Comparison of ENCODE assay signal across 28 mouse cellular contexts in genomic region chr1:120741091-120741740, GRCm38 (mm10).
DNase-seq lines count a peak whose midpoint lies in the region; ATAC-seq and TF ChIP-seq lines count a peak whose summit lies in the region.
"Had no signal": no experiment of that assay in that cellular context is flagged by ENCODE, and none has a peak within 500 bp of the region (broad histone marks: within the 10 kb centered on the region; RNA-seq: fewer than 3 reads in every experiment).

No protein-coding gene starts in this region.

- WGBS in embryonic facial prominence, embryonic 11.5 days = 49% methylated on average over 16 of the region's 16 CpGs
- 21% methylated on average over 15 of the region's 16 CpGs for WGBS in limb, embryonic 14.5 days
- 86% methylated on average over 16 of the region's 16 CpGs for WGBS in midbrain, embryonic 13.5 days

- no peaks in the 10 kb centered on the region for H3K4me1 ChIP-seq in megakaryocyte, embryonic 14.5 days
- H3K4me1 ChIP-seq in embryonic facial prominence, embryonic 11.5 days (ENCODE audit: control insufficient read depth, insufficient read depth, low read length) = no peaks in the 10 kb centered on the region
- peaks cover 7% of the 10 kb centered on the region for H3K4me1 ChIP-seq in limb, embryonic 14.5 days (ENCODE audit: control insufficient read depth, insufficient read depth, low read length)
- no peaks in the 10 kb centered on the region for H3K4me1 ChIP-seq in midbrain, embryonic 13.5 days (replicated peaks)
- H3K4me1 ChIP-seq: forebrain, embryonic 15.5 days; midbrain, embryonic 12.5 days had no signal

- no peaks in the 10 kb centered on the region for H3K36me3 ChIP-seq in megakaryocyte, embryonic 14.5 days (replicated peaks; ENCODE audit: low read length)
- no peaks in the 10 kb centered on the region for H3K36me3 ChIP-seq in embryonic facial prominence, embryonic 11.5 days (replicated peaks; ENCODE audit: control insufficient read depth, insufficient read depth, low read depth, low read length)
- H3K36me3 ChIP-seq in limb, embryonic 14.5 days (ENCODE audit: control insufficient read depth, insufficient read depth, low read length) = no peaks in the 10 kb centered on the region
- H3K36me3 ChIP-seq in midbrain, embryonic 13.5 days = no peaks in the 10 kb centered on the region
- H3K36me3 ChIP-seq: embryonic facial prominence, embryonic 12.5 days; forebrain, embryonic 10.5 days; forebrain, embryonic 15.5 days; heart, embryonic 13.5 days; midbrain, embryonic 12.5 days had no signal

- H3K27ac ChIP-seq in embryonic facial prominence, embryonic 11.5 days (replicated peaks; ENCODE audit: low read depth, low read length) = no peak overlapping the region
- H3K27ac ChIP-seq in limb, embryonic 14.5 days (replicated peaks; ENCODE audit: low read depth, low read length) = no peak overlapping the region
- H3K27ac ChIP-seq in midbrain, embryonic 13.5 days = no peak overlapping the region
- H3K27ac ChIP-seq: embryonic facial prominence, embryonic 12.5 days; forebrain, embryonic 10.5 days; forebrain, embryonic 15.5 days; heart, embryonic 13.5 days; liver, embryonic 14.5 days; midbrain, embryonic 12.5 days had no signal

- peak overlapping the region; percentile 14 for H3K4me3 ChIP-seq in megakaryocyte, embryonic 14.5 days (replicated peaks)
- H3K4me3 ChIP-seq in embryonic facial prominence, embryonic 11.5 days (ENCODE audit: low read depth, low read length) = no peak overlapping the region
- no peak overlapping the region for H3K4me3 ChIP-seq in limb, embryonic 14.5 days (replicated peaks; ENCODE audit: low read length)
- no peak overlapping the region for H3K4me3 ChIP-seq in midbrain, embryonic 13.5 days (replicated peaks)
- H3K4me3 ChIP-seq: embryonic facial prominence, embryonic 12.5 days; forebrain, embryonic 10.5 days; forebrain, embryonic 15.5 days; heart, embryonic 13.5 days; midbrain, embryonic 12.5 days had no signal

- no peak for ATAC-seq in megakaryocyte, adult 5-6 weeks (ENCODE audit: poor library complexity, severe bottlenecking)
- ATAC-seq in embryonic facial prominence, embryonic 11.5 days (replicated peaks; ENCODE audit: insufficient number of reproducible peaks, low FRiP score, low TSS enrichment, low read depth) = peak; percentile 34; the same call in 1 of the 2 replicates
- ATAC-seq in limb, embryonic 14.5 days (ENCODE audit: low FRiP score, low read depth) = peak; percentile 55; the same call in 1 of the 2 replicates
- ATAC-seq in inflammation-experienced regulatory T-cells, adult 6 months = no peak
- no peak for ATAC-seq in midbrain, embryonic 13.5 days
- ATAC-seq: forebrain, embryonic 15.5 days; hindbrain, embryonic 16.5 days; intestine, postnatal 0 days had no signal

- H3K4me2 ChIP-seq in embryonic facial prominence, embryonic 11.5 days (ENCODE audit: low read depth, low read length) = no peak overlapping the region
- no peak overlapping the region for H3K4me2 ChIP-seq in limb, embryonic 14.5 days (replicated peaks; ENCODE audit: low read depth, low read length, severe bottlenecking)
- no peak overlapping the region for H3K4me2 ChIP-seq in midbrain, embryonic 13.5 days (replicated peaks)
- H3K4me2 ChIP-seq: embryonic facial prominence, embryonic 12.5 days; forebrain, embryonic 15.5 days; heart, embryonic 13.5 days; midbrain, embryonic 12.5 days had no signal

- H3K27me3 ChIP-seq in megakaryocyte, embryonic 14.5 days (replicated peaks) = no peaks in the 10 kb centered on the region
- H3K27me3 ChIP-seq in embryonic facial prominence, embryonic 11.5 days (ENCODE audit: control insufficient read depth, insufficient read depth, low read length) = no peaks in the 10 kb centered on the region
- no peaks in the 10 kb centered on the region for H3K27me3 ChIP-seq in limb, embryonic 14.5 days (ENCODE audit: control insufficient read depth, insufficient read depth, low read length)
- H3K27me3 ChIP-seq in midbrain, embryonic 13.5 days = no peaks in the 10 kb centered on the region
- H3K27me3 ChIP-seq: CH12.LX; embryonic facial prominence, embryonic 12.5 days; forebrain, embryonic 15.5 days; heart, embryonic 13.5 days; midbrain, embryonic 12.5 days had no signal

- no peak overlapping the region for H3K9ac ChIP-seq in embryonic facial prominence, embryonic 11.5 days (replicated peaks; ENCODE audit: low read length)
- no peak overlapping the region for H3K9ac ChIP-seq in limb, embryonic 14.5 days (ENCODE audit: low read depth, low read length, severe bottlenecking)
- H3K9ac ChIP-seq in midbrain, embryonic 13.5 days (replicated peaks) = no peak overlapping the region
- H3K9ac ChIP-seq: embryonic facial prominence, embryonic 12.5 days; forebrain, embryonic 15.5 days; heart, embryonic 13.5 days; liver, embryonic 14.5 days; midbrain, embryonic 12.5 days had no signal

- DNase-seq in embryonic facial prominence, embryonic 11.5 days (ENCODE audit: low spot score) = peak; percentile 59
- peak; percentile 77 for DNase-seq in hindlimb bud, embryonic 11.5 days (ENCODE audit: extremely low spot score, low read depth, low spot score)
- DNase-seq in limb, embryonic 14.5 days (ENCODE audit: low spot score) = peak; percentile 41
- DNase-seq in urinary bladder, postnatal 14 days (ENCODE audit: low spot score) = no peak
- DNase-seq: adrenal gland, postnatal 14 days; cerebellum, adult 11 months; cerebellum, adult 9-10 months; cerebellum, postnatal 36 days; heart, postnatal 10 days; kidney, postnatal 14 days; layer of hippocampus, adult 9-11 months; liver; lung, adult 2 months; lung, postnatal 10 days; spleen, adult 18-20 months had no signal

- TF ChIP-seq POLR2A in limb, embryonic 14.5 days (IDR thresholded peaks at IDR 0.05; ENCODE audit: borderline replicate concordance, extremely low read depth, insufficient read depth, insufficient read length) = no peak

- H3K9me3 ChIP-seq in megakaryocyte, embryonic 14.5 days = peaks cover 31% of the 10 kb centered on the region
- no peaks in the 10 kb centered on the region for H3K9me3 ChIP-seq in embryonic facial prominence, embryonic 11.5 days (replicated peaks; ENCODE audit: control insufficient read depth, low read length)
- no peaks in the 10 kb centered on the region for H3K9me3 ChIP-seq in limb, embryonic 14.5 days (ENCODE audit: control insufficient read depth, low read length)
- no peaks in the 10 kb centered on the region for H3K9me3 ChIP-seq in midbrain, embryonic 13.5 days
- H3K9me3 ChIP-seq: embryonic facial prominence, embryonic 12.5 days; forebrain, embryonic 10.5 days; forebrain, embryonic 15.5 days; heart, embryonic 13.5 days; midbrain, embryonic 12.5 days had no signal

Comparison
In these comparisons a context has a peak if more than half of its experiments do, and no peak if none do; other contexts are left out.
1. ATAC-seq: peak in embryonic facial prominence, embryonic 11.5 days (single experiment) and limb, embryonic 14.5 days (single experiment); none in megakaryocyte, adult 5-6 weeks (single experiment), inflammation-experienced regulatory T-cells, adult 6 months (single experiment) and midbrain, embryonic 13.5 days (single experiment).